Comparison of ENCODE assay signal across 8 mouse cellular contexts in genomic region chr6:71272316-71272741, GRCm38 (mm10). TPM values are rescaled to one million over a fixed set of nuclear protein-coding genes. Genes with fewer than 3 reads are reported as not detected.
DNase-seq lines count a peak whose midpoint lies in the region; ATAC-seq and TF ChIP-seq lines count a peak whose summit lies in the region.

No protein-coding gene starts in this region.

- DNase-seq in layer of hippocampus, adult 2 months (ENCODE audit: low spot score in 2 of 2): no peak
- DNase-seq in layer of hippocampus, adult 11-12 months (ENCODE audit: low spot score): no peak
- peak; percentile 4 for DNase-seq in T-cell, adult 2 months (ENCODE audit: low spot score)
- no peak for DNase-seq in forebrain, embryonic 11.5 days (ENCODE audit: low spot score)
- DNase-seq in skeletal muscle tissue, adult 2 months (ENCODE audit: low read depth, low spot score): peak; percentile 22
- DNase-seq in adrenal gland, postnatal 4 days (ENCODE audit: low spot score in 2 of 2): no peak
- no peak for DNase-seq in frontal cortex, postnatal 10 days (ENCODE audit: low spot score in 2 of 2)

- H3K9me3 ChIP-seq in forebrain, embryonic 11.5 days (ENCODE audit: control insufficient read depth, low read length): no peaks in the 10 kb centered on the region
- H3K9me3 ChIP-seq in limb, embryonic 13.5 days: no peaks in the 10 kb centered on the region

- no peaks in the 10 kb centered on the region for H3K36me3 ChIP-seq in forebrain, embryonic 11.5 days (ENCODE audit: control insufficient read depth, insufficient read depth, low read length)
- H3K36me3 ChIP-seq in limb, embryonic 13.5 days: no peaks in the 10 kb centered on the region

- peak overlapping the region; percentile 98 for H3K4me3 ChIP-seq in layer of hippocampus, adult 2 months
- H3K4me3 ChIP-seq in forebrain, embryonic 11.5 days (ENCODE audit: low read depth, low read length): peak overlapping the region; percentile 90
- H3K4me3 ChIP-seq in limb, embryonic 13.5 days: peak overlapping the region; percentile 87

- ATAC-seq in forebrain, embryonic 11.5 days (replicated peaks; ENCODE audit: low FRiP score): no peak
- ATAC-seq in limb, embryonic 13.5 days (ENCODE audit: low FRiP score, low read depth): no peak

- under 1% methylated on average over 11 of the region's 11 CpGs for WGBS in forebrain, embryonic 11.5 days
- WGBS in limb, embryonic 13.5 days: under 1% methylated on average over 11 of the region's 11 CpGs

- peak overlapping the region; percentile 98 for H3K9ac ChIP-seq in forebrain, embryonic 11.5 days (ENCODE audit: low read length)
- peak overlapping the region; percentile 97 for H3K9ac ChIP-seq in limb, embryonic 13.5 days

- H3K4me2 ChIP-seq in forebrain, embryonic 11.5 days (ENCODE audit: low read depth, low read length, severe bottlenecking): peak overlapping the region; percentile 79
- H3K4me2 ChIP-seq in limb, embryonic 13.5 days (replicated peaks): peak overlapping the region; percentile 82

- no peaks in the 10 kb centered on the region for H3K27me3 ChIP-seq in forebrain, embryonic 11.5 days (ENCODE audit: control insufficient read depth, insufficient read depth, low read length)
- H3K27me3 ChIP-seq in limb, embryonic 13.5 days: no peaks in the 10 kb centered on the region

- peaks cover 6% of the 10 kb centered on the region; the same call in 1 of the 2 replicates for H3K4me1 ChIP-seq in forebrain, embryonic 11.5 days (replicated peaks; ENCODE audit: control insufficient read depth, insufficient read depth, low read length)
- H3K4me1 ChIP-seq in limb, embryonic 13.5 days: peaks cover 19% of the 10 kb centered on the region

- peak overlapping the region; percentile 96 for H3K27ac ChIP-seq in layer of hippocampus, adult 2 months
- peak overlapping the region; percentile 88 for H3K27ac ChIP-seq in forebrain, embryonic 11.5 days (ENCODE audit: low read depth, low read length)
- H3K27ac ChIP-seq in limb, embryonic 13.5 days: peak overlapping the region; percentile 98

- no peak for TF ChIP-seq CTCF in layer of hippocampus, adult 2 months (conservative IDR thresholded peaks at IDR 0.05)

RNA-seq across cellular contexts. Expression of gene Krcc1, which starts 0.9 kb away (rescaled TPM):
- total RNA-seq in layer of hippocampus, adult 2 months (2021): 10 to 100 TPM; 15.6 to 17.4 TPM
- 31.1 and 37.1 TPM in 2 replicates for polyA plus RNA-seq in forebrain, embryonic 11.5 days (2014; fragmentation: Nextera tagmentation; extraction: Ambion mirVana)
- 38.7 and 41.8 TPM in 2 replicates for polyA plus RNA-seq in limb, embryonic 13.5 days (2015; fragmentation: Nextera tagmentation; extraction: Ambion mirVana)
- 10 to 100 TPM; 48.8 to 55.4 TPM for total RNA-seq in adrenal gland, postnatal 4 days (2021)

RNA-seq across cellular contexts. Expression of gene Smyd1, which starts 49.7 kb away (rescaled TPM):
- total RNA-seq in layer of hippocampus, adult 2 months (2021): 1 to 10 TPM in 1 of 2 experiments, under 1 TPM in 1; 0.59 to 1.3 TPM
- 0.17 and 0.51 TPM in 2 replicates for polyA plus RNA-seq in forebrain, embryonic 11.5 days (2014; fragmentation: Nextera tagmentation; extraction: Ambion mirVana)
- 8.7 and 11.7 TPM in 2 replicates for polyA plus RNA-seq in limb, embryonic 13.5 days (2015; fragmentation: Nextera tagmentation; extraction: Ambion mirVana)
- 1 to 10 TPM; 2.7 to 6.3 TPM for total RNA-seq in adrenal gland, postnatal 4 days (2021)

RNA-seq across cellular contexts. Expression of gene Cd8b1, which starts 50.3 kb away (rescaled TPM):
- total RNA-seq in layer of hippocampus, adult 2 months (2021): not detected
- not detected in 2 replicates for polyA plus RNA-seq in forebrain, embryonic 11.5 days (2014; fragmentation: Nextera tagmentation; extraction: Ambion mirVana)
- not detected in 2 replicates for polyA plus RNA-seq in limb, embryonic 13.5 days (2015; fragmentation: Nextera tagmentation; extraction: Ambion mirVana)
- total RNA-seq in adrenal gland, postnatal 4 days (2021): not detected

Comparison
In these comparisons a context has a peak if more than half of its experiments do, and no peak if none do; other contexts are left out.
1. DNase-seq: peak in T-cell, adult 2 months (single experiment) and skeletal muscle tissue, adult 2 months (single experiment); none in layer of hippocampus, adult 2 months (0 of 2), layer of hippocampus, adult 11-12 months (single experiment), forebrain, embryonic 11.5 days (single experiment), adrenal gland, postnatal 4 days (0 of 2) and frontal cortex, postnatal 10 days (0 of 2).
2. Peak in every context shown above with its lines, with median percentiles within 50 percentile points of each other: H3K27ac ChIP-seq and H3K4me3 ChIP-seq.